ENCODE assay signal across 8 mouse cellular contexts in the genomic region with DNA sequence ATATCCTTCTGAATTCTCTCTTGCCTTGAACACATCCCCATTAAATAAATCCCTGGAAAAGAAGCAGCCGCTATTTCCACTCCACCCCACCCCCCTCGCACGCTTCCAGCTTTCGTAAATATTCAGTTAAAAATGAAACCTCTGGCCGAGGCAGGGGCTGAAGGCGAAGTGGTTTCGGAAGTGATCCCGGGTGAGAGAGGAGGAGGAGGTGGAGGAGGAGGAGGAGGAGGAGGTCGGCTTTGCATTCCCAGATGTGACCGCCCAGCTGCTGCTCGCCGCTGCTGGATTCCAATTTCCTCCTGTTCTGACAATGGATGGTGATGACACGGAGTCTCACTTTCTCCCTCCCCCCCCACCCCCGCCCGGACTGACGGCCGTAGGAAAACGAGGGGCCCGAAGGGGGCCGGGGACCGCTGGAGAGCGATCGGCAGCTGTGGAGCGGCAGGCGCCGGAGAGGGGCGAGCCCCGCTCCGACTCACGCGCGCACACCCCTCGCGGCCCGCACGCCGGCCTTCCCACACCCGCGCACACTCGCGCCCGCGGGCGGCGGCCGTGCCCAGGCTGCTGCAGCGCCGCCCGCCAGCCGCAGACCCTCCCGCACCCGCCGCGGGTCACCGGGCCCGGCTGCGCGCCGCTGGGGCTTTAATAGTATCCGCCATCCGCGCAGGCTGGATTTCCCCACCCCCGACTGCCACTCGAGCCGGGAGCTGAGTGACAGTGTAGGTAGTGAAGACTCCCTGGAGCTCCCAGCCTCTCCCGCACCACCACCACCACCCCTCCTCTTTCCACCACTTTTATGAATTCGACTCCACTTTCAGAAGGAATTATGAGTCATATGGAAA. TPM values are rescaled to one million over a fixed set of nuclear protein-coding genes. Genes with fewer than 3 reads are reported as not detected.
DNase-seq lines count a peak whose midpoint lies in the region; ATAC-seq and TF ChIP-seq lines count a peak whose summit lies in the region.

A gene (minus strand): TSS at position 312 of the 842 bp plus-strand sequence.

- peak; percentile 42 for ATAC-seq in Patski
- peak in 1 of 2 experiments; percentile 11; a peak in 1 of 4 replicates for ATAC-seq in hematopoietic stem cell, adult 5-6 weeks (replicated peaks in 1 of 2; ENCODE audit: insufficient read depth in 1 of 2, low FRiP score in 2 of 2, low TSS enrichment in 1 of 2, low read depth in 1 of 2, poor library complexity in 2 of 2, severe bottlenecking in 2 of 2)
- peak; percentile 57 for ATAC-seq in lung, postnatal 0 days

- H3K4me1 ChIP-seq in lung, postnatal 0 days (ENCODE audit: insufficient read depth, low read depth, low read length), result no peaks in the 10 kb centered on the region; the same call in 1 of the 2 replicates

- H3K36me3 ChIP-seq in lung, postnatal 0 days (ENCODE audit: insufficient read depth, low read length), result no peaks in the 10 kb centered on the region

- peak within 1 kb of the TSS; percentile 77 for H3K4me3 ChIP-seq in lung, postnatal 0 days (ENCODE audit: low read depth, low read length)

- CTCF ChIA-PET in Patski (lab: Charles Lee), result interaction anchor here (1.2 kb wide), 1 partner anchor 17 kb away, joined by 3 read pairs; no protein-coding TSS in a partner anchor

- under 1% methylated on average over 49 of the region's 67 CpGs for WGBS in lung, postnatal 0 days

- H3K9me3 ChIP-seq in lung, postnatal 0 days (ENCODE audit: low read length), result no peaks in the 10 kb centered on the region

- no peak for TF ChIP-seq CTCF in Patski (IDR thresholded peaks at IDR 0.05)
- no peak for TF ChIP-seq CTCF in lung, postnatal 0 days (IDR thresholded peaks at IDR 0.05)

- peak within 1 kb of the TSS; percentile 66 for H3K27ac ChIP-seq in lung, postnatal 0 days (ENCODE audit: low read length)

- POLR2A ChIA-PET in Patski (lab: Charles Lee), result interaction anchor here (0.6 to 5.0 kb wide), 5 partner anchors 21 to 264 kb away, joined by 3 to 22 read pairs (median 5); no protein-coding TSS in a partner anchor

- peak within 1 kb of the TSS; percentile 63 for H3K9ac ChIP-seq in lung, postnatal 0 days (replicated peaks; ENCODE audit: low read depth)

- H3K4me2 ChIP-seq in lung, postnatal 0 days (replicated peaks; ENCODE audit: low read depth, low read length), result peak within 1 kb of the TSS; percentile 99

- in situ Hi-C loops in Patski (cut with MboI; ENCODE audit: low pct_unique_long_range_greater_than_20kb), result loop anchor here (5.0 to 25.0 kb wide), 2 partner anchors 117 to 262 kb away; no protein-coding TSS in a partner anchor

- no peak for TF ChIP-seq EP300 in lung, postnatal 0 days (IDR thresholded peaks at IDR 0.05)

- DNase-seq in Patski (ENCODE audit: low read depth, low spot score), result no peak
- peak; percentile 75 to 77 for DNase-seq in cerebellum, postnatal 10 days
- DNase-seq in frontal cortex, adult 2 months (ENCODE audit: extremely low spot score in 1 of 2, low spot score in 1 of 2), result peak; percentile 16 to 75
- DNase-seq in layer of hippocampus, postnatal 10 days (ENCODE audit: low spot score in 2 of 2), result peak; percentile 63 to 74
- peak; percentile 69 for DNase-seq in lung, postnatal 0 days (ENCODE audit: low spot score)
- DNase-seq in ovary, postnatal 10 days (ENCODE audit: low spot score), result peak; percentile 36
- DNase-seq in thymus, postnatal 14 days, result peak; percentile 45

- H3K27me3 ChIP-seq in Patski, result no peaks in the 10 kb centered on the region
- H3K27me3 ChIP-seq in lung, postnatal 0 days (replicated peaks; ENCODE audit: insufficient read depth, low read length), result no peaks in the 10 kb centered on the region

RNA-seq across cellular contexts. Expression of the gene that starts here (rescaled TPM):
- polyA plus RNA-seq in Patski (2021), result 42.8 TPM
- 21.0 and 23.5 TPM in 2 replicates for polyA plus RNA-seq in frontal cortex, adult 2 months (2012; rRNA removed)
- 76.8 and 100 TPM in 2 replicates for total RNA-seq in hematopoietic stem cell, adult 5-6 weeks (2017)
- 10 to 100 TPM; 62.3 to 69.5 TPM for total RNA-seq in layer of hippocampus, postnatal 10 days (2021)
- polyA plus RNA-seq in lung, postnatal 0 days (2015; fragmentation: Nextera tagmentation; extraction: Ambion mirVana), result 5.6 and 6.8 TPM in 2 replicates
